Mouse (Mus musculus) midbrain, embryonic 14.5 days (tissue): ENCODE data around the gene Hectd2. TPM values are rescaled to one million over a fixed set of nuclear protein-coding genes. Genes with fewer than 3 reads are reported as not detected.

Experiments
- ATAC-seq: fragments of 200-750 bp; cut with Nextera tagmentation; 2 replicates; pipeline ENCODE4 v1.8.0; 2017; ENCODE audit warnings: moderate number of reproducible peaks, moderate library complexity; ENCODE audit not compliant: low FRiP score, low TSS enrichment
- DNase-seq: peaks from one replicate; pipeline ENCODE4 v3.0.0-alpha.2; 2015
- H3K27ac ChIP-seq: fragments of 300-500 bp; sonication (generic); replicated peaks from 2 replicates; pipeline ENCODE4 v1.5.1; 2014; ENCODE audit warnings: mild to moderate bottlenecking, low read depth, low read length, moderate library complexity
- H3K27me3 ChIP-seq: fragments of 300-500 bp; sonication (generic); 2 replicates; pipeline ENCODE4 v1.6.1; 2014; ENCODE audit warnings: low read length, control low read depth, mixed read lengths; ENCODE audit not compliant: control insufficient read depth, insufficient read depth
- H3K36me3 ChIP-seq: fragments of 300-500 bp; sonication (generic); 2 replicates; pipeline ENCODE4 v1.6.1; 2014; ENCODE audit warnings: low read length, control low read depth; ENCODE audit not compliant: control insufficient read depth, insufficient read depth
- H3K4me1 ChIP-seq: fragments of 300-500 bp; sonication (generic); 2 replicates; pipeline ENCODE4 v1.6.1; 2014; ENCODE audit warnings: mild to moderate bottlenecking, antibody characterized with exemption, low read length, control low read depth; ENCODE audit not compliant: control insufficient read depth, insufficient read depth
- H3K4me2 ChIP-seq: fragments of 300-500 bp; sonication (generic); 2 replicates; pipeline ENCODE4 v1.6.1; 2014; ENCODE audit warnings: mild to moderate bottlenecking, low read length, moderate library complexity
- H3K4me3 ChIP-seq: fragments of 300-500 bp; sonication (generic); replicated peaks from 2 replicates; pipeline ENCODE4 v1.5.1; 2014; ENCODE audit warnings: low read depth, low read length
- H3K9ac ChIP-seq: fragments of 300-500 bp; sonication (generic); replicated peaks from 2 replicates; pipeline ENCODE4 v1.6.1; 2014; ENCODE audit warnings: mild to moderate bottlenecking, low read length, moderate library complexity
- H3K9me3 ChIP-seq: fragments of 300-500 bp; sonication (generic); 2 replicates; pipeline ENCODE4 v1.6.1; 2016; ENCODE audit warnings: low read length, control low read depth, mixed read lengths; ENCODE audit not compliant: control insufficient read depth
- WGBS: fragments of 180-500 bp; shearing (Covaris S2); extraction: QIAGEN DNeasy Blood & Tissue Kit; methylation state at CpG from one replicate; pipeline ENCODE4 v1.1.7; 2014; 5-methylcytosine and 5-hydroxymethylcytosine counted together
- polyA plus RNA-seq: library from polyadenylated mRNA; unstranded; fragments of >200 nt; fragmentation: Nextera tagmentation; extraction: Ambion mirVana; gene quantifications from 2 replicates; pipeline ENCODE4 v1.2.1, GENCODE M21; 2014

Hectd2 gene
- polyA plus RNA-seq, 1 experiment from 2014 or later = 16.4 TPM

GRCm38 (mm10) chr19:36582116-36582515, 27.7 kb downstream of the Hectd2 start:
- WGBS = 89% methylated on average over 1 of the region's 1 CpGs
- no peaks in the 10 kb centered on the region for H3K36me3 ChIP-seq

DNA sequence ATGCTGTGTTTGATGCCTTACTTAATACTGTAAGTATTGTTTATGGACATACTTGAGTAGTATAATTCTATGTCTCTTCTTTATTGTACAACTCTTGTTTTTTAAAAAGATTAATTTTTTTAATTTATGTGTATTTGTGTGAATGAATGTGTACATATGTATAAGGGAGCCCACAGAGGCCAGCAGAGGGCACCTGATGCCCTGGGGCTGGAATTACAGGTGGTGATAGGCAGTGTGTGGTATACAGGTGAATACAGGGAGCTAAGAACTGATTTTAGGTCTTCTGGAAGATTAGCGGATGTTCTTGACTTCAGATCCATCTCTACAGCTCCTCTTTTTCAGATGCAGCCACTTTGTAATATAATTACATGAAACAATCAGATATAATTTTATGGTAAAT, 31.1 kb downstream of the Hectd2 start:
- Histone ChIP-seq H3K4me1 (no peaks in the 10 kb centered on the region), H3K27me3 (no peaks in the 10 kb centered on the region), H3K4me3 (no peak overlapping the region), H3K9ac (no peak overlapping the region), H3K36me3 (peaks cover 4% of the 10 kb centered on the region; the same call in 1 of the 2 replicates), H3K9me3 (no peaks in the 10 kb centered on the region), H3K4me2 (no peak overlapping the region), H3K27ac (no peak overlapping the region)
- 93% methylated on average over 1 of the region's 1 CpGs for WGBS
- DNase-seq = no peak
- no peak for ATAC-seq

More at GRCm38 (mm10) chr19:36582116-36582515, 27.7 kb downstream of the Hectd2 start:
- Histone ChIP-seq H3K4me3 (no peak overlapping the region), H3K9me3 (no peaks in the 10 kb centered on the region), H3K9ac (no peak overlapping the region), H3K27me3 (no peaks in the 10 kb centered on the region), H3K4me2 (no peak overlapping the region), H3K4me1 (no peaks in the 10 kb centered on the region), H3K27ac (no peak overlapping the region)
- DNase-seq (no peak), ATAC-seq (no peak)

GRCm38 (mm10) chr19:36594409-36594808, 40.0 kb downstream of the Hectd2 start:
- Histone ChIP-seq H3K36me3 (no peaks in the 10 kb centered on the region), H3K4me1 (no peaks in the 10 kb centered on the region), H3K9me3 (no peaks in the 10 kb centered on the region), H3K27me3 (no peaks in the 10 kb centered on the region), H3K4me2 (no peak overlapping the region), H3K9ac (no peak overlapping the region), H3K4me3 (no peak overlapping the region), H3K27ac (no peak overlapping the region)
- WGBS = 92% methylated on average over 1 of the region's 1 CpGs
- ATAC-seq (no peak), DNase-seq (no peak)

- H3K4me2 ChIP-seq = no peak overlapping the region
- WGBS = 85% methylated on average over 8 of the region's 8 CpGs
- no peak for DNase-seq
Measured at GRCm38 (mm10) chr19:36601869-36602268, 47.4 kb downstream of the Hectd2 start.

DNA sequence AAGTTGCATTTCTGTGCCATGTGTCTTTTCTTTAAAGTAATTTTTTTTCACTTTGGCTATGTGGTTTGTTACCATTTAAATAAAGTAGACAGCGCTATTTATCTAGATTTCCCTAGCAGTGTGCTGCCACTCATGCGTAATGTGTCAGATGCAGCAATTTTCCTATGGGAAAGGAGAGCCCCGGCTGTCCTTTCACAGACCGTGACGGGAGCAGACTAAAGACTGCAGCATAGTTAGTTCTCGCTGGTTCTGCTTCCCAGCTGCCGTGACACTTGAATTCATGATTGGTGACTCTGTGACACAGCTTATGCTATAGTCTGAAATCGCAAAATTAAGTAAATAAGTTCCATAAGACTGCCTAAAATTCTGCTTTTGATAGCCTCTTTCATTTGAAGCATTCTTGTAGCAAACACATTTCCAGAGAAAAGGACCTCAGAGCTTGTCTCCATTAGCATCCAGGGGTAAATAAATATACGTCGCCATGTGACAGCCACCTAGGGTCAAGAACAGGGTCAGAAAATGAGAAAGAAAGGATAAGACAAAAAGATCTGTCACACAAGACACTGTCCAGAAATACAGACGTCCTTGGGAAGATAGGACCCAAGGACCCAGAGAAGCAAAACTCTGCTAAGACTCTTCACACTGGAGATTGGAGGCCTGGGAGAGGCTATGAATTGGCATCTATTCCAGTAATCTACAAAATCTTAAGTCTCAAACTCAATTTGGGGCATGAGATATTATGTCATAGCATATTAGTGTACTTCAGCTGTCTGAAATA, 48.3 kb downstream of the Hectd2 start:
- no peaks in the 10 kb centered on the region for H3K36me3 ChIP-seq
- DNase-seq (peak; percentile 47), ATAC-seq (no peak)
- H3K9ac ChIP-seq = no peak overlapping the region
- WGBS = 24% methylated on average over 11 of the region's 11 CpGs
- H3K9me3 ChIP-seq = no peaks in the 10 kb centered on the region
- no peaks in the 10 kb centered on the region for H3K27me3 ChIP-seq
- H3K27ac ChIP-seq = no peak overlapping the region
- no peak overlapping the region for H3K4me3 ChIP-seq
- H3K4me2 ChIP-seq = no peak overlapping the region
- H3K4me1 ChIP-seq = no peaks in the 10 kb centered on the region

More at GRCm38 (mm10) chr19:36601869-36602268, 47.4 kb downstream of the Hectd2 start:
- Histone ChIP-seq H3K27ac (no peak overlapping the region), H3K27me3 (no peaks in the 10 kb centered on the region), H3K9ac (no peak overlapping the region), H3K4me3 (no peak overlapping the region), H3K4me1 (no peaks in the 10 kb centered on the region), H3K9me3 (no peaks in the 10 kb centered on the region), H3K36me3 (no peaks in the 10 kb centered on the region)
- ATAC-seq = no peak

DNA sequence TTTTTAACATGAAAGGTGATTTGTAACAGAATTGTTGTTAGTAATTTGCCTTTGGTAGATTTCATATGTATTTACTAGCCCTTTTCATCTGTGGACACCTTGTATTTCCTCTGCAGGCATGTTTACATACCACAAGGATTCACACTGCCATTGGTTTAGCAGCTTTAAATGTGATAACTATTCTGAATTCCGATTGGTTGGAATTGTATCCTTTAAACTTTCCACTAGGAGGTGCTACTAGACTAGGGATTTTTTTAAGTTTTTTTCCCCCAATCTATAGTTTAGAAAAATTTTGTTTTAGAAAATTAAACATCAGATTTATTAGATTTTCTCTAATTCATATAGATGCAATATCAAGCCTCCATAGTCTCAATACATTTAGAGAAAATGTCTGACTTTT, 51.8 kb downstream of the Hectd2 start:
- 57% methylated on average over 1 of the region's 1 CpGs for WGBS
- DNase-seq (peak; percentile 25), ATAC-seq (no peak)

DNA sequence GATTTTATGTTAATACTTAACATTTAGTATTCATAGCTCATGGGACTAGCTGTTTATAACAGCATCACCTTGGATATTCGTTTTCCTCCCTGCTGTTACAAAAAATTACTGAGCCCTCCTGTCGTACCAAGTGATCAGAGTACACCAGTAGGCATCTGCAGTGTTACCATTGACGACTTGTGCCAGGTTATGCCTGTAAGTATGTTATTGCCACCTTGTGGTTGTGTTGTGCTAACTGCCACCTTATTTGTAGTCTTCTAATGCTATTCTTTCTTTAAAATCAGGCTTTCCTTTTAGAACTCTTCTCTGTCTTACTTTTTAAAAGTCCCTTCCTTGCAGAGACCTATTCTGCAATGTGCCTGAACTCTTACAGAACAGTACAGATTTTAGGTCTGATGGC, 54.8 kb downstream of the Hectd2 start:
- 49% methylated on average over 3 of the region's 3 CpGs for WGBS
- Histone ChIP-seq H3K4me1 (no peaks in the 10 kb centered on the region), H3K9me3 (no peaks in the 10 kb centered on the region), H3K4me2 (no peak overlapping the region), H3K9ac (no peak overlapping the region), H3K27ac (no peak overlapping the region), H3K27me3 (no peaks in the 10 kb centered on the region), H3K36me3 (no peaks in the 10 kb centered on the region), H3K4me3 (no peak overlapping the region)
- ATAC-seq (no peak), DNase-seq (peak; percentile 28)

More for the DNA sequence above, 51.8 kb downstream of the Hectd2 start:
- no peak overlapping the region for H3K4me3 ChIP-seq
- no peak overlapping the region for H3K4me2 ChIP-seq
- no peak overlapping the region for H3K9ac ChIP-seq
- H3K27ac ChIP-seq = no peak overlapping the region
- H3K27me3 ChIP-seq = no peaks in the 10 kb centered on the region
- no peaks in the 10 kb centered on the region for H3K9me3 ChIP-seq
- no peaks in the 10 kb centered on the region for H3K4me1 ChIP-seq
- no peaks in the 10 kb centered on the region for H3K36me3 ChIP-seq

- H3K4me2 ChIP-seq = no peak overlapping the region
- no peak for DNase-seq
- WGBS = 71% methylated on average over 2 of the region's 2 CpGs
Measured at GRCm38 (mm10) chr19:36610309-36610708, 55.9 kb downstream of the Hectd2 start.

GRCm38 (mm10) chr19:36625906-36626305, 71.5 kb downstream of the Hectd2 start:
- Histone ChIP-seq H3K36me3 (no peaks in the 10 kb centered on the region), H3K27me3 (no peaks in the 10 kb centered on the region), H3K9me3 (no peaks in the 10 kb centered on the region), H3K4me1 (no peaks in the 10 kb centered on the region), H3K9ac (no peak overlapping the region), H3K4me2 (no peak overlapping the region), H3K4me3 (no peak overlapping the region), H3K27ac (no peak overlapping the region)
- no peak for DNase-seq
- 95% methylated on average over 1 of the region's 1 CpGs for WGBS
- ATAC-seq = no peak

More at GRCm38 (mm10) chr19:36610309-36610708, 55.9 kb downstream of the Hectd2 start:
- Histone ChIP-seq H3K4me3 (no peak overlapping the region), H3K9ac (no peak overlapping the region), H3K27ac (no peak overlapping the region), H3K9me3 (no peaks in the 10 kb centered on the region), H3K36me3 (no peaks in the 10 kb centered on the region), H3K27me3 (no peaks in the 10 kb centered on the region), H3K4me1 (no peaks in the 10 kb centered on the region)
- no peak for ATAC-seq
